Mouse (Mus musculus) liver, embryonic 16.5 days (tissue): Measurements from ENCODE around the gene Rap1gap2. TPM values are rescaled to one million over a fixed set of nuclear protein-coding genes. Genes with fewer than 3 reads are reported as not detected.
A peak's percentile ranks its signal among the peaks of the same experiment; 100 is the strongest.

Experiments used
- ATAC-seq: fragments of 200-750 bp; cut with Nextera tagmentation; 2 replicates; pipeline ENCODE4 v1.8.0; 2017; ENCODE audit warnings: low read depth, mild to moderate bottlenecking, moderate number of reproducible peaks, moderate library complexity
- H3K27ac ChIP-seq: fragments of 300-500 bp; sonication (generic); 2 replicates; pipeline ENCODE4 v1.5.1; 2014; ENCODE audit warnings: mild to moderate bottlenecking, low read length
- H3K27me3 ChIP-seq: fragments of 300-500 bp; sonication (generic); 2 replicates; pipeline ENCODE4 v1.6.1; 2014; ENCODE audit warnings: low read depth, low read length, mixed read lengths; ENCODE audit not compliant: control insufficient read depth, insufficient read depth
- H3K36me3 ChIP-seq: fragments of 300-500 bp; sonication (generic); 2 replicates; pipeline ENCODE4 v1.6.1; 2014; ENCODE audit warnings: mild to moderate bottlenecking; ENCODE audit not compliant: control insufficient read depth, insufficient read depth
- H3K4me1 ChIP-seq: fragments of 300-500 bp; sonication (generic); 2 replicates; pipeline ENCODE4 v1.6.1; 2014; ENCODE audit warnings: low read depth, low read length, mixed read lengths; ENCODE audit not compliant: control insufficient read depth
- H3K4me2 ChIP-seq: fragments of 300-500 bp; sonication (generic); 2 replicates; pipeline ENCODE4 v1.6.1; 2014; ENCODE audit warnings: low read depth, low read length, mixed read lengths
- H3K4me3 ChIP-seq: fragments of 300-500 bp; sonication (generic); 2 replicates; pipeline ENCODE4 v1.5.1; 2014; ENCODE audit warnings: low read depth, mild to moderate bottlenecking, low read length
- H3K9ac ChIP-seq: fragments of 300-500 bp; sonication (generic); 2 replicates; pipeline ENCODE4 v1.6.1; 2014; ENCODE audit warnings: low read depth, low read length
- H3K9me3 ChIP-seq: fragments of 300-500 bp; sonication (generic); replicated peaks from 2 replicates; pipeline ENCODE4 v1.6.1; 2016; ENCODE audit warnings: low read length; ENCODE audit not compliant: control insufficient read depth
- WGBS: fragments of 180-500 bp; shearing (Covaris S2); extraction: QIAGEN DNeasy Blood & Tissue Kit; methylation state at CpG from one replicate; pipeline ENCODE4 v1.1.7; 2014; ENCODE audit not compliant: insufficient replicate concordance; 5-methylcytosine and 5-hydroxymethylcytosine counted together
- polyA plus RNA-seq: library from polyadenylated mRNA; unstranded; fragments of >200 nt; fragmentation: Nextera tagmentation; extraction: Ambion mirVana; gene quantifications from 2 replicates; pipeline ENCODE4 v1.2.1, GENCODE M21; 2015

The Rap1gap2 gene
- polyA plus RNA-seq, 1 experiment from 2014 or later = 1.2 TPM

- Histone ChIP-seq H3K4me1 (peaks cover 25% of the 10 kb centered on the region), H3K27ac (no peak overlapping the region), H3K9ac (no peak overlapping the region), H3K9me3 (no peaks in the 10 kb centered on the region), H3K36me3 (no peaks in the 10 kb centered on the region), H3K4me2 (no peak overlapping the region), H3K27me3 (no peaks in the 10 kb centered on the region), H3K4me3 (no peak overlapping the region)
- WGBS = 57% methylated on average over 2 of the region's 2 CpGs
- no peak for ATAC-seq
Observed at GRCm38 (mm10) chr11:74545560-74545959, 65.2 kb downstream of the Rap1gap2 start.

GRCm38 (mm10) chr11:74537352-74537751 is 73.4 kb downstream of the Rap1gap2 start:
- Histone ChIP-seq H3K9ac (no peak overlapping the region), H3K27ac (no peak overlapping the region), H3K4me3 (no peak overlapping the region), H3K27me3 (no peaks in the 10 kb centered on the region), H3K4me2 (no peak overlapping the region), H3K4me1 (peaks cover 11% of the 10 kb centered on the region), H3K36me3 (no peaks in the 10 kb centered on the region), H3K9me3 (no peaks in the 10 kb centered on the region)
- 22% methylated on average over 4 of the region's 4 CpGs for WGBS
- ATAC-seq = no peak

- peak overlapping the region; percentile 43 for H3K4me2 ChIP-seq
- no peaks in the 10 kb centered on the region for H3K9me3 ChIP-seq
- 47% methylated on average over 14 of the region's 14 CpGs for WGBS
- H3K27me3 ChIP-seq = no peaks in the 10 kb centered on the region
- ATAC-seq = peak; percentile 21; the same call in 1 of the 2 replicates
- no peak overlapping the region for H3K27ac ChIP-seq
- H3K4me3 ChIP-seq = no peak overlapping the region
- H3K9ac ChIP-seq = no peak overlapping the region
- peaks cover 11% of the 10 kb centered on the region for H3K4me1 ChIP-seq
- H3K36me3 ChIP-seq = no peaks in the 10 kb centered on the region
Observed at GRCm38 (mm10) chr11:74536140-74536842, 74.4 kb downstream of the Rap1gap2 start.

GRCm38 (mm10) chr11:74534380-74534779 is 76.3 kb downstream of the Rap1gap2 start:
- no peak overlapping the region for H3K27ac ChIP-seq
- H3K27me3 ChIP-seq = no peaks in the 10 kb centered on the region
- ATAC-seq = no peak
- H3K9ac ChIP-seq = no peak overlapping the region
- H3K4me2 ChIP-seq = no peak overlapping the region
- H3K9me3 ChIP-seq = no peaks in the 10 kb centered on the region
- H3K4me1 ChIP-seq = peaks cover 11% of the 10 kb centered on the region
- 50% methylated on average over 7 of the region's 7 CpGs for WGBS
- no peaks in the 10 kb centered on the region for H3K36me3 ChIP-seq
- H3K4me3 ChIP-seq = no peak overlapping the region

- Histone ChIP-seq H3K27ac (no peak overlapping the region), H3K36me3 (no peaks in the 10 kb centered on the region), H3K4me2 (no peak overlapping the region), H3K27me3 (no peaks in the 10 kb centered on the region), H3K9ac (no peak overlapping the region), H3K4me1 (peaks cover 11% of the 10 kb centered on the region), H3K9me3 (no peaks in the 10 kb centered on the region), H3K4me3 (no peak overlapping the region)
- WGBS = 67% methylated on average over 2 of the region's 2 CpGs
- ATAC-seq = no peak
Observed at GRCm38 (mm10) chr11:74533050-74533449, 77.7 kb downstream of the Rap1gap2 start.

- 66% methylated on average over 4 of the region's 4 CpGs for WGBS
Observed at GRCm38 (mm10) chr11:74532401-74532800, 78.3 kb downstream of the Rap1gap2 start.

GRCm38 (mm10) chr11:74531725-74532124 is 79.0 kb downstream of the Rap1gap2 start:
- no peaks in the 10 kb centered on the region for H3K9me3 ChIP-seq
- no peaks in the 10 kb centered on the region for H3K36me3 ChIP-seq
- no peaks in the 10 kb centered on the region; the same call in 1 of the 2 replicates for H3K27me3 ChIP-seq
- no peak overlapping the region for H3K9ac ChIP-seq
- H3K27ac ChIP-seq = no peak overlapping the region
- H3K4me3 ChIP-seq = no peak overlapping the region
- H3K4me1 ChIP-seq = peaks cover 9% of the 10 kb centered on the region
- 35% methylated on average over 3 of the region's 3 CpGs for WGBS
- ATAC-seq = no peak
- H3K4me2 ChIP-seq = no peak overlapping the region

More at GRCm38 (mm10) chr11:74532401-74532800, 78.3 kb downstream of the Rap1gap2 start:
- H3K4me1 ChIP-seq = peaks cover 11% of the 10 kb centered on the region
- H3K27me3 ChIP-seq = no peaks in the 10 kb centered on the region
- no peak overlapping the region for H3K4me2 ChIP-seq
- H3K27ac ChIP-seq = no peak overlapping the region
- no peak for ATAC-seq
- no peaks in the 10 kb centered on the region for H3K36me3 ChIP-seq
- no peak overlapping the region for H3K9ac ChIP-seq
- H3K9me3 ChIP-seq = no peaks in the 10 kb centered on the region
- no peak overlapping the region for H3K4me3 ChIP-seq

GRCm38 (mm10) chr11:74529803-74530202 is 80.9 kb downstream of the Rap1gap2 start:
- 59% methylated on average over 4 of the region's 4 CpGs for WGBS
- peaks cover 5% of the 10 kb centered on the region for H3K27me3 ChIP-seq
- no peak overlapping the region for H3K27ac ChIP-seq
- no peaks in the 10 kb centered on the region for H3K9me3 ChIP-seq
- H3K9ac ChIP-seq = no peak overlapping the region
- no peak for ATAC-seq
- no peak overlapping the region for H3K4me2 ChIP-seq
- H3K4me3 ChIP-seq = no peak overlapping the region
- H3K36me3 ChIP-seq = no peaks in the 10 kb centered on the region
- H3K4me1 ChIP-seq = peaks cover 5% of the 10 kb centered on the region; the same call in 1 of the 2 replicates

GRCm38 (mm10) chr11:74527555-74527954 is 83.2 kb downstream of the Rap1gap2 start:
- no peak overlapping the region for H3K27ac ChIP-seq
- peaks cover 15% of the 10 kb centered on the region for H3K4me1 ChIP-seq
- H3K9me3 ChIP-seq = no peaks in the 10 kb centered on the region
- no peaks in the 10 kb centered on the region for H3K36me3 ChIP-seq
- no peak overlapping the region for H3K9ac ChIP-seq
- 48% methylated on average over 7 of the region's 7 CpGs for WGBS
- ATAC-seq = no peak
- H3K4me2 ChIP-seq = no peak overlapping the region
- peaks cover 27% of the 10 kb centered on the region for H3K27me3 ChIP-seq
- H3K4me3 ChIP-seq = no peak overlapping the region
